Mouse (Mus musculus): ENCODE data around the gene Cd209d. TPM values are rescaled to one million over a fixed set of nuclear protein-coding genes. Genes with fewer than 3 reads are reported as not detected.
"Not testable (repeated sequence)": the region's sequence is repeated elsewhere in the genome, so short reads cannot be mapped to it uniquely, and the experiment has no call there.

Gene Cd209d
- total RNA-seq (2022): not detected

- no peak for DNase-seq (ENCODE audit: low spot score in 2 of 2)
These were observed at the start of gene Cd209d for GRCm38 (mm10) chr8:3878455-3878854. Gene Cd209d (minus strand): TSS chr8:3878555.

DNA sequence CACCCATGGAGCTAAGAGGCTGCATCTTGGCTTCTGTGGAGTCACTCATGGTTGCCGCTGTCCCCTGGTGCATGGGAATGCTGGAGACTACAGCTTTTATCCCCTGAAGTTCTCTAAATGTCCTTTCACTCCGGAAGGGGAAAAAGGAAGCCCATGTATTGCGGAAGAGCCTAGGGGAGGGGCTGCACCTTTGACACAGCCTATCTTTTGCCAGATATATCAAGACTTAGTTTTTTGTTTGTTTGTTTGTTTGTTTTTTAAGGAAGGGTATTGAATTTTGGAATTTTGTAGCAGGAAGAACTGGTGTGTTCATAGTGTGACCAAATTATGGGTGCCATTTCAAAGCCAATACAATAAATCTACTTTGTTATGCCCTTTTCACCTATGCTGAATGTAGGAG is 48.4 kb upstream of the Cd209d start, which contains the start of gene Cd209b:
TSS of gene Cd209b (minus strand) at position 101 of the 400 bp plus-strand sequence.
- no peak for DNase-seq (ENCODE audit: low spot score in 2 of 2)

- DNase-seq (ENCODE audit: low spot score in 2 of 2): no peak
These were observed 2.2 kb downstream of the Cd209d start for GRCm38 (mm10) chr8:3876121-3876520.

GRCm38 (mm10) chr8:3862736-3863135 is 15.6 kb downstream of the Cd209d start:
- not testable (repeated sequence) for DNase-seq (ENCODE audit: low spot score in 2 of 2)

GRCm38 (mm10) chr8:3854209-3854608 is 24.1 kb downstream of the Cd209d start, which contains the start of gene Cd209e:
Gene Cd209e (minus strand): TSS chr8:3854309.
- no peak for DNase-seq (ENCODE audit: low spot score in 2 of 2)

Other genes with a start within 250 kb of the Cd209d start
- gene Stxbp2, start 247.6 kb downstream of the Cd209d start, total RNA-seq (2022): 10 to 100 TPM; 55.4 to 80.3 (median 63.3) TPM
- gene Retn, start 222.8 kb downstream of the Cd209d start, total RNA-seq (2022): 1 to 10 TPM in 3 of 4 experiments, under 1 TPM in 1; 0.96 to 1.5 (median 1.1) TPM
- gene Mcemp1, start 212.8 kb downstream of the Cd209d start, total RNA-seq (2022): under 1 TPM in 2 of 4 experiments, not detected in 2; 0.42 to 0.59 TPM
- gene Fcor, start 206.2 kb downstream of the Cd209d start, total RNA-seq (2022): 10 to 100 TPM; 11.6 to 18.0 (median 13.9) TPM
- 10 to 100 TPM; 27.3 to 29.4 (median 28.7) TPM for gene Trappc5, start 202.3 kb downstream of the Cd209d start, total RNA-seq (2022)
- not detected for gene Fcer2a, start 184.4 kb downstream of the Cd209d start, total RNA-seq (2022)
- under 1 TPM in 2 of 4 experiments, not detected in 2; 0.27 to 0.40 TPM for gene Clec4g, start 157.9 kb downstream of the Cd209d start, total RNA-seq (2022)
- 1 to 10 TPM in 3 of 4 experiments, under 1 TPM in 1; 0.41 to 1.5 (median 1.2) TPM for gene Cd209a, start 129.6 kb downstream of the Cd209d start, total RNA-seq (2022)
- gene Cd209e, start 24.2 kb downstream of the Cd209d start, total RNA-seq (2022): not detected
- 1 to 10 TPM in 2 of 4 experiments, under 1 TPM in 2; 0.70 to 1.5 (median 1.1) TPM for gene Cd209b, start 48.3 kb upstream of the Cd209d start, total RNA-seq (2022)
- under 1 TPM in 3 of 4 experiments, not detected in 1; 0.41 to 0.65 (median 0.49) TPM for gene Cd209c, start 76.2 kb upstream of the Cd209d start, total RNA-seq (2022)
- under 1 TPM; 0.51 to 0.66 (median 0.62) TPM for gene Cd209f, start 227.3 kb upstream of the Cd209d start, total RNA-seq (2022)

Data from left cerebral cortex, adult 8-10 months (tissue).